Mouse (Mus musculus) E14TG2a.4 (cell line): ENCODE data around the gene Fbrsl1.

Experiments used
- CTCF ChIP-seq: conservative IDR thresholded peaks from 2 replicates; pipeline ENCODE4 v1.5.1; 2014; ENCODE audit warnings: low read length
- NANOG ChIP-seq: IDR thresholded peaks from 2 replicates; pipeline ENCODE4 v1.6.1; 2014; ENCODE audit warnings: borderline replicate concordance, low read length, mixed read lengths

GRCm38 (mm10) chr5:110484711-110485110 is 36.4 kb upstream of the Fbrsl1 start:
- TF ChIP-seq CTCF (no peak), NANOG (no peak)
